ENCODE assay signal across 8 mouse cellular contexts in genomic region chr13:73604156-73604957, GRCm38 (mm10). TPM values are rescaled to one million over a fixed set of nuclear protein-coding genes. Genes with fewer than 3 reads are reported as not detected.
DNase-seq lines count a peak whose midpoint lies in the region; ATAC-seq and TF ChIP-seq lines count a peak whose summit lies in the region.

No protein-coding gene starts in this region.

- TF ChIP-seq POLR2A in spleen, adult 2 months (IDR thresholded peaks at IDR 0.05; ENCODE audit: low read depth, low read length) = no peak

- WGBS in spleen, adult 2 months = 2% methylated on average over 31 of the region's 39 CpGs
- 5% methylated on average over 39 of the region's 39 CpGs for WGBS in hindbrain, embryonic 10.5 days
- WGBS in macrophage (ENCODE audit: missing documents) = 3% methylated on average over 19 of the region's 39 CpGs

- peak overlapping the region; percentile 52 for H3K27ac ChIP-seq in spleen, adult 2 months (ENCODE audit: insufficient read depth, low read length)
- peak overlapping the region; percentile 89 for H3K27ac ChIP-seq in hindbrain, embryonic 10.5 days
- peak overlapping the region; percentile 25 for H3K27ac ChIP-seq in macrophage

- peaks cover 8% of the 10 kb centered on the region; the same call in 1 of the 2 replicates for H3K4me1 ChIP-seq in spleen, adult 2 months (ENCODE audit: control insufficient read depth, insufficient read depth, insufficient read length)
- peaks cover 19% of the 10 kb centered on the region for H3K4me1 ChIP-seq in hindbrain, embryonic 10.5 days (replicated peaks)

- H3K27me3 ChIP-seq in spleen, adult 2 months (ENCODE audit: control insufficient read depth, insufficient read depth, low read length) = no peaks in the 10 kb centered on the region
- no peaks in the 10 kb centered on the region for H3K27me3 ChIP-seq in hindbrain, embryonic 10.5 days (ENCODE audit: insufficient read depth, poor library complexity, severe bottlenecking)

- ATAC-seq in cerebellum, adult (ENCODE audit: insufficient number of reproducible peaks, low FRiP score, low TSS enrichment) = peak; percentile 54

- no peak for TF ChIP-seq CTCF in spleen, adult 2 months (IDR thresholded peaks at IDR 0.05; ENCODE audit: extremely low read depth, insufficient read depth, insufficient read length, insufficient replicate concordance)

- peaks cover 17% of the 10 kb centered on the region for H3K36me3 ChIP-seq in spleen, adult 2 months (ENCODE audit: control insufficient read depth, insufficient read depth, low read length)
- peaks cover 34% of the 10 kb centered on the region for H3K36me3 ChIP-seq in hindbrain, embryonic 10.5 days
- peaks cover 35% of the 10 kb centered on the region for H3K36me3 ChIP-seq in macrophage (ENCODE audit: inconsistent target)

- H3K4me3 ChIP-seq in spleen, adult 2 months (ENCODE audit: extremely low read depth, insufficient read depth, insufficient read length) = peak overlapping the region; percentile 92
- peak overlapping the region; percentile 72 for H3K4me3 ChIP-seq in hindbrain, embryonic 10.5 days
- H3K4me3 ChIP-seq in macrophage (ENCODE audit: inconsistent target) = peak overlapping the region; percentile 98

- no peak for DNase-seq in cerebellum, adult 8-10 months
- DNase-seq in spleen, adult 2 months (ENCODE audit: low read depth in 1 of 2, low spot score in 2 of 2) = no peak
- no peak for DNase-seq in spleen, postnatal 36 days (ENCODE audit: low spot score in 2 of 2)
- DNase-seq in hindbrain, embryonic 10.5 days (ENCODE audit: low spot score) = no peak
- no peak for DNase-seq in ovary, postnatal 36 days (ENCODE audit: low spot score)
- DNase-seq in right cerebral cortex, postnatal 10 days (ENCODE audit: low spot score in 2 of 2) = no peak

- peaks cover 23% of the 10 kb centered on the region for H3K79me2 ChIP-seq in macrophage (ENCODE audit: inconsistent target)

- H3K9me3 ChIP-seq in hindbrain, embryonic 10.5 days = no peaks in the 10 kb centered on the region

RNA-seq across cellular contexts. Expression of gene Clptm1l, which starts 0.6 kb away (rescaled TPM):
- 107 and 112 TPM in 2 replicates for polyA plus RNA-seq in spleen, adult 2 months (2012; rRNA removed)
- polyA plus RNA-seq in hindbrain, embryonic 10.5 days (2016; fragmentation: Nextera tagmentation; extraction: Ambion mirVana) = 106 and 107 TPM in 2 replicates
- 10 to 100 TPM; 27.6 to 80.8 (median 54.1) TPM for total RNA-seq in macrophage (2018; cell fraction: chromatin; rRNA removed)
- 100 to 1,000 TPM; 115 to 167 (median 143) TPM for total RNA-seq in macrophage (2018; cell fraction: cytosol; rRNA removed)
- 100 to 1,000 TPM in 13 of 26 experiments, 10 to 100 TPM in 13; 52.0 to 178 (median 99.0) TPM for total RNA-seq in macrophage (2018; cell fraction: nucleus; rRNA removed)
- polyA plus RNA-seq in macrophage (2018) = 124 to 232 TPM (median 145 TPM) in 3 replicates

RNA-seq across cellular contexts. Expression of gene Tert, which starts 22.4 kb away (rescaled TPM):
- polyA plus RNA-seq in spleen, adult 2 months (2012; rRNA removed) = 3.4 and 3.9 TPM in 2 replicates
- 5.6 and 7.2 TPM in 2 replicates for polyA plus RNA-seq in hindbrain, embryonic 10.5 days (2016; fragmentation: Nextera tagmentation; extraction: Ambion mirVana)
- 1 to 10 TPM in 1 of 26 experiments, under 1 TPM in 5, not detected in 20; 0.16 to 1.1 (median 0.41) TPM for total RNA-seq in macrophage (2018; cell fraction: chromatin; rRNA removed)
- total RNA-seq in macrophage (2018; cell fraction: cytosol; rRNA removed) = under 1 TPM in 1 of 26 experiments, not detected in 25; 0.06 TPM
- total RNA-seq in macrophage (2018; cell fraction: nucleus; rRNA removed) = under 1 TPM in 4 of 26 experiments, not detected in 22; 0.12 to 0.69 (median 0.19) TPM
- 0.05 TPM in 1 of 3 replicates, not detected in the others for polyA plus RNA-seq in macrophage (2018)

Comparison
In these comparisons a context has a peak if more than half of its experiments do, and no peak if none do; other contexts are left out.
1. H3K27ac ChIP-seq: peak in every context shown above with its lines; median percentile 89 in hindbrain, embryonic 10.5 days; 52 in spleen, adult 2 months; 25 in macrophage.